Mouse (Mus musculus) macrophage (primary cell): ENCODE results near the gene Elf4. TPM values are rescaled to one million over a fixed set of nuclear protein-coding genes. Genes with fewer than 3 reads are reported as not detected.
A peak's percentile ranks its signal among the peaks of the same experiment; 100 is the strongest.

Experiments
- H3K27ac ChIP-seq: fragments of 350-480 bp; formaldehyde crosslinking; 2 replicates; pipeline ENCODE4 v1.9.0; 2021
- H3K36me3 ChIP-seq: fragments of 350-480 bp; formaldehyde crosslinking; 2 replicates; pipeline ENCODE4 v1.9.0; 2021; ENCODE audit errors: inconsistent target
- H3K4me3 ChIP-seq: fragments of 350-480 bp; formaldehyde crosslinking; 2 replicates; pipeline ENCODE4 v1.9.0; 2021; ENCODE audit errors: inconsistent target
- H3K79me2 ChIP-seq: fragments of 350-480 bp; formaldehyde crosslinking; 2 replicates; pipeline ENCODE4 v1.9.0; 2021; ENCODE audit errors: inconsistent target
- WGBS: methylation state at CpG from one replicate; pipeline ENCODE4 v1.1.7; 2026; ENCODE audit warnings: inconsistent platforms; ENCODE audit not compliant: missing documents; 5-methylcytosine and 5-hydroxymethylcytosine counted together
- polyA plus RNA-seq: library from polyadenylated mRNA; stranded (reverse); fragments of 250-400 nt; gene quantifications from 3 replicates; pipeline ENCODE4 v1.2.4, GENCODE M21; 2018; ENCODE audit warnings: inconsistent platforms
- total RNA-seq, 78 experiments: library from RNA; depleted of rRNA; stranded (reverse); fragments of 250-400 nt; gene quantifications; 1 replicate in 9 of 78; 2 replicates in 24 of 78; 3 replicates in 43 of 78; 4 replicates in 2 of 78; pipeline ENCODE4 v1.2.4; 2018; ENCODE audit warnings: inconsistent platforms in 56 of 78

Elf4 gene
- 10 to 100 TPM; 31.7 to 79.8 (median 65.5) TPM for total RNA-seq (2018; cell fraction: chromatin; rRNA removed)
- 10 to 100 TPM; 37.6 to 92.1 (median 58.9) TPM for total RNA-seq (2018; cell fraction: cytosol; rRNA removed)
- total RNA-seq (2018; cell fraction: nucleus; rRNA removed) = 100 to 1,000 TPM in 3 of 26 experiments, 10 to 100 TPM in 23; 38.6 to 108 (median 69.6) TPM
- 29.9 to 41.0 TPM (median 37.3 TPM) in 3 replicates for polyA plus RNA-seq

DNA sequence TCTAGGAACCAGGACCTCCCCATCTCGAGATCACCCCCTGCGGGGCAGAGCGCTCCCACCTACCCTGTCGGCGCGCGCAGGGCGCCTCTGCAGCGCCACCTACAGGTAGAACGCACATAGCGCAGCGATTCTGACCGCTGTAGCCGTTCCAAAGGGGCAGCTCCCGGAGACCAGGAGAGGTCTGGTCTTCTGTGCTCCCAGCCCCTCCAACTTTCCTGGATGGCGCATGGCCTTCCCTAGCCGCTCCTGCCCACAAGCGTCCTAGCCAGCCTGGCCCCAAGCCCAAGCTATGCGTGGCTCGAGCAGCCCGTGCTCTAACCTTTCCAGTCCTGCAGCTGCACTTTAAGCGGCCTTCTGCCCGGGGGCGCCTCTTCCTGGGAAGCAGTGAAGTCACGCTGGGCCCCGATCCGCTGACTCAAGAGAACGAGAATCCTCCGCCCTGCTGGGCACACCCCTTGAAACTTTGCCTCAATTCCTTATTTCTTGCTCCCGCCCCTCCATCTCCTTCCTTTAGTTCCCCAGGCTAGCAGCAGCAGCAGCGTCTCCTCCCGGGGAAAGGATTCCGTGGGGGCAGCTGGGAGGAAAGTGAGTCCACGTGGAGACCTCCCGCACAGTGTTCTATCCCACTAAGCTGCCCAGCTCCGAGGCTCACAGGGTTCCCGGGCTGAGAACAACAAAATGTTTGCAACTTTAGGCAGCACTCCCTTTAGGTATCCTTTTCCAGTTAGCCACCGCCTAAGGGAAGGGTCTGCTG lies at the start of gene Elf4:
Gene Elf4 (minus strand): TSS at position 379 of the 754 bp plus-strand sequence.
- peak within 1 kb of the TSS; percentile 33 for H3K4me3 ChIP-seq
- H3K27ac ChIP-seq = peak within 1 kb of the TSS; percentile 68
- WGBS = 28% methylated on average over 27 of the region's 38 CpGs

DNA sequence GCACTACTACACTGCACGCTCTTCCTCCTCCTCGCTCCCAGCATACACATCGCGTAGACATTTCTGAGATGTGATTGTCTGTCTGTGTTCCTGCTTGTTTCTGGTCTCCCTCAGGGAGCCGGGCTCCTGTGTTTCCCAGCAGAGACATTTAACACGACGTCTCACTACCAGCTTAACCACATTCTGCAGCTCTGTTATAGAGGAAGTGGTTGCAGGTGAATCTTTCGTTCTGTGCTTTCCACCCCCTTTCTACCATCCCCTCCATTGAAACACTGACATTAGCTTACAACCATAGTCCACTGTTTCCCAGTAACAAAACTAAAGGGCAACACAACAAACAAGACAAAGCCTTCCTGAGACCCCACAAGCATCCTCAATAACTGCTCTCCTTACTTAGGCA lies 30.8 kb upstream of the Elf4 start:
- 71% methylated on average over 8 of the region's 8 CpGs for WGBS
- no peak overlapping the region for H3K4me3 ChIP-seq
- no peaks in the 10 kb centered on the region for H3K79me2 ChIP-seq
- no peaks in the 10 kb centered on the region for H3K36me3 ChIP-seq
- H3K27ac ChIP-seq = no peak overlapping the region

More for the DNA sequence above, at the start of gene Elf4:
- Histone ChIP-seq H3K36me3 (no peaks in the 10 kb centered on the region), H3K79me2 (no peaks in the 10 kb centered on the region; the same call in 1 of the 2 replicates)

DNA sequence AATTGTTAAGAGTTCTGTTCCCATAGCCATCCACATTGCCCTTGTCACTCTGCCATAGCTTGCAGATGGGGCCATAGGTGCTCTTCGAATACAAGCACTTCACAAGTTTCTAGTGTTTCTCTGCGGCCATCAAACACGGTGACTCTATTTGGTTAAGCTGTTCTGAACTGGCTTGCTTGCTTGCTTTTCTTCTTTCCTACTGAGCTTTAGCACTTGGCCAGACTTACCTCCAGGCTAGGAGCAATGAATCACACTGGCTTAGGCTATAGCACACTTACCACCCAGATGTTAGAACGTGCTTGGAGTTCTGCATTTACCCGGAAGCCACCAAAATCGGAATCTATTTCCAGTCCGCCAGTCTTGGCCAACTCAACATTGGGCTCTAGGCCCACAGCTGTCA lies 18.8 kb upstream of the Elf4 start:
- H3K36me3 ChIP-seq = no peaks in the 10 kb centered on the region
- H3K79me2 ChIP-seq = no peaks in the 10 kb centered on the region
- no peak overlapping the region for H3K27ac ChIP-seq
- no peak overlapping the region for H3K4me3 ChIP-seq
- WGBS = 87% methylated on average over 7 of the region's 7 CpGs

- no peaks in the 10 kb centered on the region for H3K79me2 ChIP-seq
- no peak overlapping the region for H3K27ac ChIP-seq
- 64% methylated on average over 4 of the region's 4 CpGs for WGBS
- H3K36me3 ChIP-seq = no peaks in the 10 kb centered on the region
- H3K4me3 ChIP-seq = no peak overlapping the region
Measured at GRCm38 (mm10) chrX:48481095-48481494, 18.2 kb upstream of the Elf4 start.

GRCm38 (mm10) chrX:48467355-48467946 lies 4.5 kb upstream of the Elf4 start:
- H3K4me3 ChIP-seq = no peak overlapping the region
- 71% methylated on average over 3 of the region's 3 CpGs for WGBS
- no peak overlapping the region for H3K27ac ChIP-seq
- H3K79me2 ChIP-seq = no peaks in the 10 kb centered on the region
- no peaks in the 10 kb centered on the region for H3K36me3 ChIP-seq

DNA sequence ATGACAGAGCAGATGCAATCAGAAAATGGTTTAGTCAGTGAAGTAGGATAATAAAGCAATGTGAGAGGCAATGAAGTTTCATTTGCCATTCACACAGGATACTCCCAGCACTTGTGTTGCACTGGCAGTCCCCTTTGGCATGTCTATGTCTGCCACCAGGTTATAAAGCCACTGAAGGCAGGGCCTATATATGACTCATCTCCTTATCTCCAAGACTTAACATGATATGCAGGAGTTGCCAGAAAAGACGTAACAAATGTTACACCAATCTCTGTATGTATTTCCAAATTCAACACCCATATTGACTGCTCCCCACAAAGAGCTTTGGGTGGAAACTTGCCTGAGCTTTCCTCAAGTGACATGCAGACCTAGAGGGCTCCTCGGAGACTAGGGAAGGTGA lies 3.2 kb upstream of the Elf4 start:
- Histone ChIP-seq H3K36me3 (no peaks in the 10 kb centered on the region), H3K4me3 (no peak overlapping the region), H3K79me2 (no peaks in the 10 kb centered on the region; the same call in 1 of the 2 replicates), H3K27ac (no peak overlapping the region)
- WGBS = 90% methylated on average over 2 of the region's 2 CpGs

DNA sequence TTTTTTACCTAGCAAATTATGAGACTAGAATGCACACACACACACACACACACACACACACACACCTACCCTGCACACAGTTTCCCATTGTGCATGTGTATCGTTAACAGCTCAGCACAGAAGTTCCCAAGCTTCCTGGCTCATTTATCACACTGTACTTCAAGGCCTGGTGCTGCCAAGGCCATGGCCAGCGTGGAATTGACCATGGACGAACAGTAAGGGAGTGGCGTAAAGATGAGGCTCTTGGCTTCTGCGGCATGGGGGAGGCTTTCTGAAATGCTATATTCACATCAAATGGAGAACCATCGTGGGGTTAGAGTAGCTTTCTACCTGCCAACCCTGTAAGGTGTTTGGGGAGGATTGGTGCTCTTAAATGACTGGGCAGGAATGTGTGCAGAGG lies 1.5 kb upstream of the Elf4 start:
- no peak overlapping the region for H3K4me3 ChIP-seq
- H3K27ac ChIP-seq = no peak overlapping the region
- WGBS = 96% methylated on average over 5 of the region's 6 CpGs
- H3K36me3 ChIP-seq = no peaks in the 10 kb centered on the region
- no peaks in the 10 kb centered on the region; the same call in 1 of the 2 replicates for H3K79me2 ChIP-seq

DNA sequence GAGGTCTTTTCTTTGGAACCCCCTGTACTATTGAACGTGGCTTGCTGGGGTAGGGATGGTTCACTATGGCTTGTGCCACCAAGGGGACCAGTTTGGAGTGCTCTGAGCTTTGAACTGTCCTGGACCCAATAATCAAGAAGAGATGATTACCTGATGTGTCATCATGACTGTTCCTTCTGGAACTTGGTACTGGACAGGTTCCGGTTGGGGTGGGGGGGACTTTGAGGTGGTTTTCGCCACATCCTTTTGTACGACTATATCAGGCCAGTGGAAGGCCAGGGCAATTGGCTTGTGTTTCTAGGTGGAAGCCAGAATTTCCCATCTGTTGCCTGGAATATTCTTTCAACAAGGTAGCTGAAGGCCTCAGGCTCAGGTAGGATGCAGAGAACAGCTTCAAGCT lies 704 bp upstream of the Elf4 start:
- no peaks in the 10 kb centered on the region; the same call in 1 of the 2 replicates for H3K79me2 ChIP-seq
- WGBS = 85% methylated on average over 3 of the region's 4 CpGs
- peak overlapping the region; percentile 68; the same call in 1 of the 2 replicates for H3K27ac ChIP-seq
- H3K4me3 ChIP-seq = no peak overlapping the region
- no peaks in the 10 kb centered on the region for H3K36me3 ChIP-seq

DNA sequence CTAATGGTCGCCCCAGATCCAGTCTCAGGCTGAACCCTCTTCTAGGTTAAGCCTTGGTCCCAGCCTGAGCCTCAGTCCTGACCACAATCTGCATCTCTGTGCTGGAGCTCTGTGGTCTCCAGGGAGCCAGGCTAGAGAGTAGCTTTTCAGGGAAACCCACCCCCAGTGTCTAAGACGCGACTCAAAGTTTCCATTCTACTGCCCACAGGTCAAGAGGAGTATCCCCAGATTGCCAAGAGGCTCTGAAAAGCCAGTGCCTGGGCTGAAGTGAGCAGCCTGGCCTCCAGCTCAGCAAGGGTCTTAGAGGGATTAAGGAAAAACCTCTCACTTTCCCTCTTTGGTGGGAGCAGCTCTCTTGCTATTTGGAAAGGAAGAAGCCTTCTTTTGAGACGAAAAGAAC lies 635 bp downstream of the Elf4 start:
- H3K27ac ChIP-seq = peak overlapping the region; percentile 68
- 49% methylated on average over 4 of the region's 4 CpGs for WGBS
- H3K79me2 ChIP-seq = no peaks in the 10 kb centered on the region; the same call in 1 of the 2 replicates
- H3K4me3 ChIP-seq = peak overlapping the region; percentile 33
- H3K36me3 ChIP-seq = no peaks in the 10 kb centered on the region

- Histone ChIP-seq H3K4me3 (no peak overlapping the region), H3K36me3 (no peaks in the 10 kb centered on the region), H3K79me2 (no peaks in the 10 kb centered on the region; the same call in 1 of the 2 replicates), H3K27ac (no peak overlapping the region)
- WGBS = 74% methylated on average over 4 of the region's 4 CpGs
Measured at GRCm38 (mm10) chrX:48461006-48461405, 1.9 kb downstream of the Elf4 start.

GRCm38 (mm10) chrX:48460496-48460895 lies 2.4 kb downstream of the Elf4 start:
- no peak overlapping the region for H3K4me3 ChIP-seq
- no peaks in the 10 kb centered on the region; the same call in 1 of the 2 replicates for H3K79me2 ChIP-seq
- no peak overlapping the region for H3K27ac ChIP-seq
- H3K36me3 ChIP-seq = no peaks in the 10 kb centered on the region
- WGBS = 78% methylated on average over 4 of the region's 7 CpGs

DNA sequence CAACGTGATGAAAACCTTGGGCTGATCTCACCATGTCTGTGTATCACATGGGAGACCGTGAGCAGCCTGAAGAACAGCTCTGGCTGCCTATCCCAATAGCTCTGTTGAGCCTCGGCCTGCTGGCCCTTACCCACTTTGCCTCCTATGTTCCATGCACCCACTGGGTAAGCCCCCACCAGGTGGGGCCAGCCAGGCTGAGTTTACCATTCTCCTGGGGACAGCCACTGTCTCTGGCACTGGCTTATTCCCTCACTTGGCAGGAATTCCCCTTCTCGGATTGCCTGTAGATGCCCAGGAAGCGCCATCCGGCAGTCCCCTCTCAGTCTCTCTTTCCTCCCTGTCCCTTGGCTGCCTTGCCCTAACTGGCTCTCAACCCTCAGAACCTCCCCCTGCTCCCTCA lies 6.0 kb downstream of the Elf4 start:
- Histone ChIP-seq H3K36me3 (no peaks in the 10 kb centered on the region), H3K27ac (no peak overlapping the region), H3K4me3 (no peak overlapping the region), H3K79me2 (peaks cover 11% of the 10 kb centered on the region)
- WGBS = 74% methylated on average over 6 of the region's 6 CpGs

GRCm38 (mm10) chrX:48455018-48455417 lies 7.9 kb downstream of the Elf4 start:
- H3K36me3 ChIP-seq = no peaks in the 10 kb centered on the region
- H3K27ac ChIP-seq = no peak overlapping the region
- no peak overlapping the region; the same call in 1 of the 2 replicates for H3K4me3 ChIP-seq
- peaks cover 30% of the 10 kb centered on the region for H3K79me2 ChIP-seq
- 43% methylated on average over 8 of the region's 9 CpGs for WGBS

DNA sequence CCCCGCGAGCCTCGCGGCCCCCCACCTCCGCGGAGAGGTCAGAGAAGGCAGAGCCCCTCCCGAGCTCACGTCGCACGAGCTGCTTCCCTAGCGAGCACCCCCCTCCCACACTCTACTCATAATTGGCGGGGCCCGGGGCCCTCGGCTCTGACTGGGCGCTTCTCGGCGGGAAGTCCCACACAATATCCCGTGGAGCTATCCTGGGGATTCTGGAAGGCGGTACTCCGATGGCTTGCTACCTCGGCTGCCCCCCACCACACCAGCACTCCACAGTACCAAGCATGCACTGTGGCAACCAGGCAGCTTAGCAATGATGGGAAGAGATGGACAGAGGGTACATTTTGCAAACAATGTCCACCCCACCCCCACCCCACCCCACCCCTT lies 8.4 kb downstream of the Elf4 start:
- H3K4me3 ChIP-seq = peak overlapping the region; percentile 25
- WGBS = 31% methylated on average over 14 of the region's 21 CpGs
- H3K36me3 ChIP-seq = no peaks in the 10 kb centered on the region
- peaks cover 36% of the 10 kb centered on the region for H3K79me2 ChIP-seq
- peak overlapping the region; percentile 28; the same call in 1 of the 2 replicates for H3K27ac ChIP-seq
